Mouse (Mus musculus): Measurements from ENCODE around the gene Gm20388.

The Gm20388 gene

GRCm38 (mm10) chr8:122216433-122216832 lies 2305.8 kb downstream of the Gm20388 start:
- no peak for DNase-seq (ENCODE audit: low spot score in 2 of 2)

GRCm38 (mm10) chr8:122217456-122218177 lies 2307.0 kb downstream of the Gm20388 start:
- DNase-seq (ENCODE audit: low spot score in 2 of 2) = no peak

GRCm38 (mm10) chr8:122223976-122224649 lies 2313.5 kb downstream of the Gm20388 start:
- no peak for DNase-seq (ENCODE audit: low spot score in 2 of 2)

GRCm38 (mm10) chr8:122224650-122225022 lies 2314.0 kb downstream of the Gm20388 start:
- DNase-seq (ENCODE audit: low spot score in 2 of 2) = no peak

- no peak for DNase-seq (ENCODE audit: low spot score in 2 of 2)
Measured at GRCm38 (mm10) chr8:122225446-122225845, 2314.8 kb downstream of the Gm20388 start.

- no peak for DNase-seq (ENCODE audit: low spot score in 2 of 2)
Measured at GRCm38 (mm10) chr8:122227345-122227744, 2316.7 kb downstream of the Gm20388 start.

- no peak for DNase-seq (ENCODE audit: low spot score in 2 of 2)
Measured at GRCm38 (mm10) chr8:122228792-122229575, 2318.3 kb downstream of the Gm20388 start.

- no peak for DNase-seq (ENCODE audit: low spot score in 2 of 2)
Measured at GRCm38 (mm10) chr8:122229819-122230711, 2319.4 kb downstream of the Gm20388 start.

- peak in 1 of 2 experiments; percentile 14 for DNase-seq (ENCODE audit: low spot score in 2 of 2)
Measured at GRCm38 (mm10) chr8:122230712-122231337, 2320.2 kb downstream of the Gm20388 start.

GRCm38 (mm10) chr8:122234055-122234454 lies 2323.4 kb downstream of the Gm20388 start:
- no peak for DNase-seq (ENCODE audit: low spot score in 2 of 2)

GRCm38 (mm10) chr8:122236521-122236920 lies 2325.9 kb downstream of the Gm20388 start:
- DNase-seq (ENCODE audit: low spot score in 2 of 2) = no peak

- no peak for DNase-seq (ENCODE audit: low spot score in 2 of 2)
Measured at GRCm38 (mm10) chr8:122238225-122238624, 2327.6 kb downstream of the Gm20388 start.

- DNase-seq (ENCODE audit: low spot score in 2 of 2) = no peak
Measured at GRCm38 (mm10) chr8:122238731-122239130, 2328.1 kb downstream of the Gm20388 start.

- no peak for DNase-seq (ENCODE audit: low spot score in 2 of 2)
Measured at GRCm38 (mm10) chr8:122240241-122241026, 2329.8 kb downstream of the Gm20388 start.

- DNase-seq (ENCODE audit: low spot score in 2 of 2) = no peak
Measured at GRCm38 (mm10) chr8:122243310-122243709, 2332.7 kb downstream of the Gm20388 start.

GRCm38 (mm10) chr8:122245161-122245560 lies 2334.5 kb downstream of the Gm20388 start:
- DNase-seq (ENCODE audit: low spot score in 2 of 2) = no peak

- no peak for DNase-seq (ENCODE audit: low spot score in 2 of 2)
Measured at GRCm38 (mm10) chr8:122246257-122247211, 2335.9 kb downstream of the Gm20388 start.

GRCm38 (mm10) chr8:122251739-122252138 lies 2341.1 kb downstream of the Gm20388 start:
- DNase-seq (ENCODE audit: low spot score in 2 of 2) = no peak

GRCm38 (mm10) chr8:122252366-122252765 lies 2341.7 kb downstream of the Gm20388 start:
- no peak for DNase-seq (ENCODE audit: low spot score in 2 of 2)
